Mouse (Mus musculus): ENCODE data around the gene Glis1. TPM values are rescaled to one million over a fixed set of nuclear protein-coding genes. Genes with fewer than 3 reads are reported as not detected.

The Glis1 gene
- polyA plus RNA-seq (2015; fragmentation: Nextera tagmentation; extraction: Ambion mirVana): 0.78 and 0.85 TPM in 2 replicates

- peak; percentile 92 for ATAC-seq
- peak within 1 kb of the TSS; percentile 63 for H3K4me3 ChIP-seq (replicated peaks)
- WGBS: under 1% methylated on average over 99 of the region's 112 CpGs
- H3K4me2 ChIP-seq (replicated peaks): peak within 1 kb of the TSS; percentile 99
- no peak within 1 kb of the TSS for H3K27ac ChIP-seq
- H3K9ac ChIP-seq: peak within 1 kb of the TSS; percentile 40
- no peaks in the 10 kb centered on the region for H3K9me3 ChIP-seq
- H3K27me3 ChIP-seq (replicated peaks): peaks cover 57% of the 10 kb centered on the region
- no peaks in the 10 kb centered on the region for H3K36me3 ChIP-seq
- H3K4me1 ChIP-seq (replicated peaks): peaks cover 17% of the 10 kb centered on the region
Measured at GRCm38 (mm10) chr4:107434356-107435237, at the start of gene Glis1. TSS of gene Glis1 (plus strand) at chr4:107434591.

- Histone ChIP-seq H3K9ac (no peak overlapping the region), H3K27me3 (replicated peaks) (no peaks in the 10 kb centered on the region), H3K4me2 (replicated peaks) (no peak overlapping the region), H3K4me3 (replicated peaks) (no peak overlapping the region), H3K9me3 (no peaks in the 10 kb centered on the region), H3K36me3 (peaks cover 30% of the 10 kb centered on the region), H3K4me1 (replicated peaks) (no peaks in the 10 kb centered on the region), H3K27ac (no peak overlapping the region)
- ATAC-seq: no peak
- WGBS: 96% methylated on average over 4 of the region's 4 CpGs
Measured at GRCm38 (mm10) chr4:107387038-107387437, 47.4 kb upstream of the Glis1 start.

- ATAC-seq: no peak
- Histone ChIP-seq H3K27ac (no peak overlapping the region), H3K9me3 (no peaks in the 10 kb centered on the region), H3K4me1 (replicated peaks) (no peaks in the 10 kb centered on the region), H3K27me3 (replicated peaks) (no peaks in the 10 kb centered on the region), H3K9ac (no peak overlapping the region), H3K4me3 (replicated peaks) (no peak overlapping the region), H3K4me2 (replicated peaks) (no peak overlapping the region), H3K36me3 (peaks cover 33% of the 10 kb centered on the region)
- WGBS: 95% methylated on average over 8 of the region's 8 CpGs
Measured at GRCm38 (mm10) chr4:107387465-107387864, 46.9 kb upstream of the Glis1 start.

DNA sequence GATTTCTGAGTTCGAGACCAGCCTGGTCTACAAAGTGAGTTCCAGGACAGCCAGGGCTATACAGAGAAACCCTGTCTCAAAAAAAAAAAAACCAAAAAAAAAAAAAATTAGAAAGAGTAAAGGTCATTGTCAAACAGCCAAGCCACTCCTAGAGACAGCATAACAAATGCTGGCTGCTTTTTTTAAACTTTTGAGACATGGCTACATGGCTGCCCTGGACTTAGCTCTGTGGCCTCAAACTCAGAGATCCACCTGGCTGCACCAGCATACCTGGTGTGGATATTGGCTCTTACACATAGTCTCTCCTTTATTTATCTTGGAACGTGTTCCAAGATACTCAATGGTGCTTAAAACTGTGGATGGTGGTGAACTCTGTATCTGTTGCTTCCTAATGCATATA is 46.1 kb upstream of the Glis1 start:
- Histone ChIP-seq H3K27me3 (replicated peaks) (no peaks in the 10 kb centered on the region), H3K9ac (no peak overlapping the region), H3K4me1 (replicated peaks) (no peaks in the 10 kb centered on the region), H3K36me3 (peaks cover 30% of the 10 kb centered on the region), H3K27ac (no peak overlapping the region), H3K9me3 (no peaks in the 10 kb centered on the region), H3K4me3 (replicated peaks) (no peak overlapping the region), H3K4me2 (replicated peaks) (no peak overlapping the region)
- 86% methylated on average over 2 of the region's 2 CpGs for WGBS
- ATAC-seq: no peak

DNA sequence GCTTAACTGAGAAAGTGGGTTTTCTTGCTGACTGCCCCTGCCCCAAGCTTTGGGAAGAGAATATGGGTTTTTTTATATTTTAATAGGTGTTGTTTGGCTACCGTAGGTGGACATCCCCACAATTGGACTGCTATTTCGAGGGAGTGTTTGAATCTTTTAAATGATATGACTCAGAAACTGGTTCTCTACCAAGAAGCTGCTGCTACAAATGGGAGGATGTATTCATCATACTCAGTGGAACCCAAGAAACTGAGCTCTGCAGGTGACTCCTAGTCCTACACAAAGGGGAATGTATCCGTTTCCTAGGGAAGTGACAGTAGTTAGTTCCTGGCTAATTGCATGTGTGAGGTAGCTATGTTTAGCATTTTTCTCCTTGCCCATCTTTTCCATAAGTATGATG is 45.0 kb upstream of the Glis1 start:
- no peak overlapping the region for H3K27ac ChIP-seq
- no peaks in the 10 kb centered on the region for H3K4me1 ChIP-seq (replicated peaks)
- H3K9ac ChIP-seq: no peak overlapping the region
- no peaks in the 10 kb centered on the region for H3K9me3 ChIP-seq
- H3K4me2 ChIP-seq (replicated peaks): no peak overlapping the region
- WGBS: 96% methylated on average over 3 of the region's 3 CpGs
- peaks cover 32% of the 10 kb centered on the region for H3K36me3 ChIP-seq
- H3K27me3 ChIP-seq (replicated peaks): no peaks in the 10 kb centered on the region
- no peak overlapping the region for H3K4me3 ChIP-seq (replicated peaks)
- no peak for ATAC-seq

DNA sequence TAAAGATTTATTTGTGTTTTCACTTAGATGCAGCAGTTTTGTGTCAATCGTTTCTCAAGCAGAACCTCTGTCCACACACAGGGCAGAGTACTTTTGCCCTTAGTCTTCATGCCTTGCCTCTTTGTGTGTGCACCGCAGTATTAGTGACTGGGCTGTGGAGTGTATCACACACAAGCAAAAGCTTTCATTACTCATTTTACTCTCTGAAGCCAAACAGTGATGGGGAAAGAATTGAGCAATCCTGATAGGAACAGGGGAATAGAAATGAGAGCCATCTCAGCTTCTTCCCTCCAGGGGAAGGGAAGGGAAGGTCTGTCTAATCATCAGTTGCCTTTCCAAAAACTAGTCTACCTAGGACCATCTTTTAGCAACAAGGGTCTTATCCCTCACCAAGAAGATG is 40.6 kb upstream of the Glis1 start:
- no peaks in the 10 kb centered on the region for H3K4me1 ChIP-seq (replicated peaks)
- H3K9ac ChIP-seq: no peak overlapping the region
- no peak overlapping the region for H3K27ac ChIP-seq
- no peaks in the 10 kb centered on the region for H3K27me3 ChIP-seq (replicated peaks)
- ATAC-seq: no peak
- H3K36me3 ChIP-seq: peaks cover 23% of the 10 kb centered on the region
- H3K9me3 ChIP-seq: no peaks in the 10 kb centered on the region
- WGBS: 89% methylated on average over 2 of the region's 2 CpGs
- H3K4me3 ChIP-seq (replicated peaks): no peak overlapping the region
- H3K4me2 ChIP-seq (replicated peaks): no peak overlapping the region

DNA sequence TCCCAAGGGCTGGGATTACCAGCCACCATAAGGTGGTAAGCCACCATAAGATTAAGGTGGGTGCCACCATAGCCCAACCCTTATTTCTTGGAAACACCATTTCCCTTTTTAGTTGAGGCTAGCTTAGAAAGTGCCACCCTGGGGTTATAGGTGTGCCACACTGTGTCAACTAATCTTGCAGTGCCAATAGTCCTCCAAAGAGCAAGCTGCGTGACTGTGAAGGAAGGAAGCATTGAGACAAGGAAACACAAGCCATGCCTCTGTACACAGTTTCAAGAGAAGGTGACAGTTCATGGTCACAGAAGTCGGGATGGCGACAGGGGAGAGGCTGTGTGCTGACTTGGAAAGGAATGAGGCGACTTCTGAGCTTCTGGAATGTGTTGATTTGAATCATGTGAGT is 14.2 kb upstream of the Glis1 start:
- H3K36me3 ChIP-seq: 0 out of 2 replicates have a peak, but pooled peaks cover 3% of the 10 kb centered on the region
- H3K4me2 ChIP-seq (replicated peaks): no peak overlapping the region
- no peak for ATAC-seq
- H3K27me3 ChIP-seq (replicated peaks): 0 out of 2 replicates have a peak, but pooled peaks cover 3% of the 10 kb centered on the region
- no peak overlapping the region for H3K4me3 ChIP-seq (replicated peaks)
- no peak overlapping the region for H3K9ac ChIP-seq
- H3K9me3 ChIP-seq: no peaks in the 10 kb centered on the region
- no peaks in the 10 kb centered on the region for H3K4me1 ChIP-seq (replicated peaks)
- H3K27ac ChIP-seq: no peak overlapping the region
- 82% methylated on average over 4 of the region's 4 CpGs for WGBS

- no peaks in the 10 kb centered on the region for H3K4me1 ChIP-seq (replicated peaks)
- WGBS: 9% methylated on average over 14 of the region's 14 CpGs
- 0 out of 2 replicates have a peak, but pooled peaks cover 3% of the 10 kb centered on the region for H3K27me3 ChIP-seq (replicated peaks)
- no peak overlapping the region for H3K27ac ChIP-seq
- H3K4me3 ChIP-seq (replicated peaks): no peak overlapping the region
- no peak overlapping the region for H3K9ac ChIP-seq
- no peaks in the 10 kb centered on the region for H3K9me3 ChIP-seq
- no peak for ATAC-seq
- H3K36me3 ChIP-seq: 0 out of 2 replicates have a peak, but pooled peaks cover 3% of the 10 kb centered on the region
- H3K4me2 ChIP-seq (replicated peaks): peak overlapping the region; percentile 47
Measured at GRCm38 (mm10) chr4:107421711-107422110, 12.7 kb upstream of the Glis1 start.

DNA sequence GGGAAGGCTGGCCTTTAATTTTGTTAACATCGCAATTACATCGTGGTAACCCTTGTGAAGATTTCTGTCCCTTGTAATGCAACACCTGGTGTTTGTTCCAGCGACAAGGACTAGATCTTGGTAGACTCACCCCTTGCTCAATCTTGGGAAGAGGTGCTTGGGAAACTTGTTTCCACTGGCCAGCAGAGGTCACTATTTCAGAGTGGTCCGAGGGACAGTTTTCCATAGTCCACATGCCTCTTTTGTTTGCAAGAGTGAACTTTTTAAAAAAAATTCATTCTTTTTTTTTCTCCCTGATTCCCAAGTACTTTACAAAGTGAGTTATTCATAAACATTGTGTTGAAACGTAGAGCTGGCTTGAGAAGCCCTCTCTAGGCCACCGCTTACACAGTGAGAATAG is 12.2 kb upstream of the Glis1 start:
- no peak for ATAC-seq
- Histone ChIP-seq H3K9me3 (no peaks in the 10 kb centered on the region), H3K36me3 (0 out of 2 replicates have a peak, but pooled peaks cover 3% of the 10 kb centered on the region), H3K9ac (no peak overlapping the region), H3K4me3 (replicated peaks) (no peak overlapping the region), H3K4me1 (replicated peaks) (no peaks in the 10 kb centered on the region), H3K4me2 (replicated peaks) (no peak overlapping the region), H3K27me3 (replicated peaks) (0 out of 2 replicates have a peak, but pooled peaks cover 3% of the 10 kb centered on the region), H3K27ac (no peak overlapping the region)
- WGBS: 19% methylated on average over 6 of the region's 6 CpGs

- H3K4me1 ChIP-seq (replicated peaks): no peaks in the 10 kb centered on the region
- no peak overlapping the region for H3K9ac ChIP-seq
- no peaks in the 10 kb centered on the region for H3K9me3 ChIP-seq
- H3K36me3 ChIP-seq: no peaks in the 10 kb centered on the region
- H3K27me3 ChIP-seq (replicated peaks): 0 out of 2 replicates have a peak, but pooled peaks cover 3% of the 10 kb centered on the region
- H3K27ac ChIP-seq: no peak overlapping the region
- no peak overlapping the region for H3K4me3 ChIP-seq (replicated peaks)
- ATAC-seq: no peak
- no peak overlapping the region for H3K4me2 ChIP-seq (replicated peaks)
- WGBS: 93% methylated on average over 12 of the region's 12 CpGs
Measured at GRCm38 (mm10) chr4:107425616-107426015, 8.8 kb upstream of the Glis1 start.

DNA sequence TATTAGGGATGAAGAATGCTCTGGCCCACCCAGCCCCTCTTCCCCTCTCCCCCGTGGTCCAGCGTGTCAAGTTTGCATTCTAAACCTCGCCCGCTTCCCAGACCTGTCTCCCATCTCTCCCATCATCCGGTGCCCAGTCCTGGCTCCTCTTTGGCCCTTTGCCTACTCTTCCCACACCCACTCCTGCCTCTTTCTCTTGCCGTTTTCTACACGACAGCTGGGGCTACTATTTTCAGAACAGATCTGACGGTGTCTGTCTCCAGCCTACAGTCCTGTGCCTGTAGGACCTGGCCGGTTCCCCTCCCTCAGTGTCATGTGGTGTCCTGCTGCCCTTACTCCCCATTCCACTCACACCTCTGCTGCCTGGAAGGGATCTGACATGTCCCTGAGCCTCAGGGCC is 7.8 kb upstream of the Glis1 start:
- H3K27me3 ChIP-seq (replicated peaks): 0 out of 2 replicates have a peak, but pooled peaks cover 3% of the 10 kb centered on the region
- H3K36me3 ChIP-seq: no peaks in the 10 kb centered on the region
- H3K9me3 ChIP-seq: no peaks in the 10 kb centered on the region
- H3K9ac ChIP-seq: no peak overlapping the region
- no peak for ATAC-seq
- H3K4me3 ChIP-seq (replicated peaks): no peak overlapping the region
- WGBS: 76% methylated on average over 9 of the region's 9 CpGs
- H3K4me2 ChIP-seq (replicated peaks): no peak overlapping the region
- no peak overlapping the region for H3K27ac ChIP-seq
- H3K4me1 ChIP-seq (replicated peaks): no peaks in the 10 kb centered on the region

GRCm38 (mm10) chr4:107432717-107433116 is 1.7 kb upstream of the Glis1 start:
- peaks cover 17% of the 10 kb centered on the region for H3K4me1 ChIP-seq (replicated peaks)
- H3K36me3 ChIP-seq: no peaks in the 10 kb centered on the region
- H3K27me3 ChIP-seq (replicated peaks): peaks cover 47% of the 10 kb centered on the region
- no peak overlapping the region for H3K27ac ChIP-seq
- H3K9ac ChIP-seq: no peak overlapping the region
- H3K4me2 ChIP-seq (replicated peaks): no peak overlapping the region
- 77% methylated on average over 5 of the region's 5 CpGs for WGBS
- H3K9me3 ChIP-seq: no peaks in the 10 kb centered on the region
- no peak overlapping the region for H3K4me3 ChIP-seq (replicated peaks)
- no peak for ATAC-seq

GRCm38 (mm10) chr4:107433998-107434355 is 414 bp upstream of the Glis1 start:
- Histone ChIP-seq H3K9ac (peak overlapping the region; percentile 40), H3K4me3 (replicated peaks) (peak overlapping the region; percentile 63), H3K27ac (no peak overlapping the region), H3K4me1 (replicated peaks) (peaks cover 17% of the 10 kb centered on the region), H3K27me3 (replicated peaks) (peaks cover 51% of the 10 kb centered on the region), H3K9me3 (no peaks in the 10 kb centered on the region), H3K4me2 (replicated peaks) (peak overlapping the region; percentile 99), H3K36me3 (no peaks in the 10 kb centered on the region)
- no peak for ATAC-seq
- 8% methylated on average over 15 of the region's 15 CpGs for WGBS
